Mouse (Mus musculus): ENCODE measurements around the gene Ssb.

DNA sequence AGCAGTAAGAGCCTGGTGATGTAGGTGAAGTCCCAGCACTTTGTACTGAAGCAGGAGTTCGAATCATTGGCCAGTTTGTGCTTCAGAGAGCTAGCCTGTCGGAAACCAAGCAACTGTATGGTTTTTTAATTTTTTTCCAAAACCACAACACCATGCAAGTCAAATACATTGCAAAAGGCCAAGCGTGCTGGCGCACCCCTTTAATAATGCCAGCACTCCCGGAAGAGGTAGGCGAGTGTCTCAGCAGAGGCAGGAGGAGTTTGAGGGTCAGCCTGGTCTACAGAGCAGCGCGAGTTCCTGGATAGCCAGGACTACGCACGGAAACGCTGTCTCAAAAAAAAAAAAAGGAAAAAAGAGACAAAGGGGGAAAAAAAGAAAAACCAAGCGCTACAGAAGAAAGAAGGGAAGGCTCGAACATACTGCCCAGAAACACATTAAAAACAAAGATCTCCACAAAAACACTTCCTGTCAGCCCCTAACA lies 350 bp upstream of the Ssb start:
- TF ChIP-seq CTCF (IDR thresholded peaks at IDR 0.05; ENCODE audit: low read depth, low read length) (no peak), POLR2A (IDR thresholded peaks at IDR 0.05; ENCODE audit: insufficient read depth, low read length) (no peak)
